Mouse (Mus musculus) inflammation-experienced regulatory T-cells, adult 6 months (primary cell): ENCODE results near the gene Hist3h2ba. TPM values are rescaled to one million over a fixed set of nuclear protein-coding genes. Genes with fewer than 3 reads are reported as not detected.
A peak's percentile ranks its signal among the peaks of the same experiment; 100 is the strongest.

Experiments used
- ATAC-seq: one replicate; pipeline ENCODE4 v1.8.0; 2017
- polyA plus RNA-seq, 3 experiments: library from polyadenylated mRNA; unstranded; fragments of 100-300 nt; shearing (Covaris generic); gene quantifications; one replicate each; pipeline ENCODE4 v1.2.1; 2017

Hist3h2ba gene
- polyA plus RNA-seq, 3 experiments from 2014 or later: 2.9 to 5.2 (median 4.3) TPM

DNA sequence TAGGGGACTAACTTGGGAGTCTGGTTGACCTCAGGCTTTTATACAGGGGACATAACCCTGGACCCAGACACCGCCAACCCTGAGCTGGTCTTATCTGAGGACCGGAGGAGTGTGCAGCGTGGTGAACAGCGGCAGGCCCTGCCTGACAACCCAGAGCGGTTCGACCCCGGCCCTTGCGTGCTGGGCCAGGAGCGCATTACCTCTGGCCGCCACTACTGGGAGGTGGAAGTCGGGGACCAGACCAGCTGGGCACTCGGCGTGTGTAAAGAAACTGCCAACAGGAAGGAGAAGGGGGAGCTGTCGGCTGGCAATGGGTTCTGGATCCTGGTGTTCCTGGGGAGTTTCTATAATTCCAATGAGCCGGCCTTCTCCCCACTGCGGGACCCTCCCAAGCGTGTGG lies 41.4 kb downstream of the Hist3h2ba start:
- ATAC-seq: no peak

DNA sequence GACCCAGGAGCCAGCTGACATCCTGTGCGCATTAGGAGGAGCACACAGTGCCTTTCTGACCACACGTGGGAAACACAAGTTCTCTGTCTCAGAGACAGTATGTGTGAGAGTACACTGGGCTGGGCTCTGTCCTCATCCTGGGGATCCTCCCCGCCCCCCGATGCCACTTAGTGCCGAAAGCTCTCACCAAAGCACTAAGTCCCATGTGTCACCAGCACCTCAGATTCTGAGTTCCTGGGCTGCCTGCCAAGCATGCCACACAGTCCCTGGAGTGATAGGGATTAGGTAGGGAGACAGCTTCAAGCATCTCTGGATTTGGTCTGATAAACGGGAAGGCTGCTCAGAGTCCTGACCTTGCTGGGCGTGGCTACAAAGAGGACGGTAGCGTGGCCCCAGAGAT lies 42.1 kb downstream of the Hist3h2ba start:
- ATAC-seq: no peak

DNA sequence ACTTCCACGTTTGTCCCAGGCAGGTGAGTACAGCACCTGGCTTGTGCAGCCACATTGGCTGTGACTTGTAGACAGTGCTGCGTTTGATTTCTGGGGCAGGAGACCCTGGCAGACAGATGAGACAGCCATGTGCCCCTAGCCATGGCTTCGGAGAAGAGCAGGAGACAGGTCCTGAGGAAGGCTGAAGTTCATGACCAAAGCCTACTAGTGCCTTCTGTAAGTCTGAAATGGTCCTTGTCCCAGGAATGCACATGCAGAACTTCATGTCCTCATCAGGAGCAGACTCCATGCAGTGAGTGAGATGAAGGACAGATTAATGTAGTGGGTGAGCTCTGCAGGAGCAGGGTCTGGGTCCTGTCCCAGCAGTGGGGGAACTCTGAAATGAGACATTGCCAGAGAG lies 43.2 kb downstream of the Hist3h2ba start:
- ATAC-seq: no peak

DNA sequence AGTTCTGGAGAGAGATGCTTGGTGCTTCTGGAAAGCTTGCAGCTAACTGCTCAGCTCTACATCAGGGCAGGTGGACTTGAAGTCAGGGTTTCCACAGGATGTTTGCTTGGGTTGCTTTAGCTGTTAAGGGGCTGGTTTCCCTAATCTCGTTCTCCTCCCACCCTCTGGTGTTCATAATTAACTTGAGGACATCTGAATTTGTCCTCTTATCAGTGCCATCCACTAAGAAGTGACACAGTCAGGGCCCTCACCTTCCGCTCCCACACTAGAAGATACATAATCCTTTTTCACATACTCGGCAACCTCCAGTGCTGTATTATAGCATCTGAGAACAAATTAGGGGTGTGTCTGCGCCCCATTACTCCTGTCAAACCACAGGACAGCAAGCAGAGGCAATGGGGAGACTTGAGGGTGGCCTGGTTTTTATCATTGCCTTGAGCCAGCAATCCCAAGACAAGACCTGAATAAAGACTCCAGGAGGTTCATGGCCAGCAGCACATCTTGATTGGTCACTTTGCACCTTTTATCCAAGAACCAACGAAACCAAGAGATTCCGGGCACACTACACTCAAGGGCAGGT lies 44.5 kb downstream of the Hist3h2ba start:
- ATAC-seq: no peak

DNA sequence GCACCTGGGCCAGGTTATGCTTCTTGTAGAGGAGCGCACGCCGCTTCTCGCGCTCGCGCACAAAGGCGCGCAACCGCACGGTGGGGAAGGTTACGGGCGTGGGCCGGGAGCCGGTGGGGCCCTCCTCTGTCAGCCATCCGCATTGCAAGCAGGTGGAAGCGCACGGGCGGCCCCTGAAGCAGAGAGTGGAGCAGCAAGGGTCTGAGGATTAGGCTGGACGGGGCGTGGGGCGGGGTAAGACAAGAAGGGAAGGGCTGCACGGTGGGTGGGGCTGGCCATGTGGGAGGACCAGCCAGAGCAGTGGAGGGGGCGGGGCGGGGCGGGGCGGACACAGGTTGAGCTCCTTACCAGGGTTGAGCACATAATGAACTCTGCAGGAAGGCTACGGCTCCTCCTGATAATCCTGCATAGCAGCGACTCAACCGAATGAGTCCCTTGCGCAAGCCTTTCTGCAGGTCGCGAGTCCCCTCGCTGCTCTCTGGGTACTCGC lies 45.7 kb downstream of the Hist3h2ba start:
- peak; percentile 14 for ATAC-seq

DNA sequence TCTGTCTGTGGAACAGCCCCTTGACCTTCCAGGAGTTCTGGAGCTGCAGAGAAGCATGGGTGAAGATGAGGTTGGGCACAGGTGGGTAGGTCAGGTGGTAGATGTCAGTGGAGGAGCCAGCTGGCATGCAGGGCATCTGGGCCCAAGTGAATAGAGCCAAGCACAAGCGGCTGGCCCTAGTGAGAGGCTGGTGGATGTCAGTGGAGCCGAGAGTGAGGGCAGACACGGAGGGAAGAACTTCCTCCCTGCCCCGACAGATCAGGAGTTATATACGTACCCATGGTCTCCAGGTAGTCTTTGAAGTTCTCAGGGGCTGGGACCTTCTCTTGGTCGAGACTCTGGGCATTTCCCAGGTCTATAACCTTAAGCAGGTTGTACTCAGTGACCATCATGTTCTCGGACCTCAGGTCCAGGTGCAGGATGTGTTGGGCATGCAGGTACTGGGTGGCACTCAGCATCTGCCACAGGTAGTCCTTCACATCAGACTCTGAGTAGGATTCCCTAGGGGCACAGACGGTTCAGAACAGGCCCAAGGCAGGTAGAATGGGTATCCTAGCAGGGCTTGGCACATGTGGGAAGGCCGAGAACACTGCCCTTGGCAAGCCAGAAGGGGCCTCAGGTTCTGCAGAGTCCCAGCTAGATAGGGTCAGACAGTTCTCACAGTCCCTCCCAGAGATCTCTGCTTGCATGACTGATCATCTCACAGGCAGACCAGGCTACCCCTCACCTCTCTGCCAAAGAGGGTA lies 46.5 kb downstream of the Hist3h2ba start:
- no peak for ATAC-seq

DNA sequence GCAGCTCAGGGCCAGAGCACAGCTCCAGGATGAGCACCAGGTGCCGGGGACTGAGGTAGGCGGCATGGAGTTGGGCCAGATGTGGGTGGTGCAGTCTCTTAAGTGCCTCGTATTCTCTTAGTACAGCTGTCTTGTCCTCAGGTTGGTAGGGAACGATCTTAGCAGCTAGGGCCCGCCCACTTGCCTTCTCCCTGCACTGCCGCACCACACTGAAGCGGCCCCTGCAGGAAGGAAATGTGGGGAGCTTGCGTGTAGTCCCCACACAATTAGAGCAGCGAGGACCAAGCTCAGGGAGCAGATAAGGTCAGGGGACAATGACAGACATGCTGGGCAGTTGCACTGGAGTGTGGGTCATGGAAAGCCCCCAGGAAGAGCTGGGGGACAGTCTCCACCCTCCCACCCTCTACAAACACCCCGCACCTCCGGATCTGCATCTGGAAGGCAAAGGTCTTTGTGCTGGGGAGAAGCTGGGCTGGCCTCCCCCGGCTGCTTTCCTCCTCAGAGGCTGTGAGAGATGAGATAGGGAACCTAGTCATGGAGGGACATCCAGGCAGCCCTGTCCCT lies 47.2 kb downstream of the Hist3h2ba start:
- ATAC-seq: peak; percentile 46

DNA sequence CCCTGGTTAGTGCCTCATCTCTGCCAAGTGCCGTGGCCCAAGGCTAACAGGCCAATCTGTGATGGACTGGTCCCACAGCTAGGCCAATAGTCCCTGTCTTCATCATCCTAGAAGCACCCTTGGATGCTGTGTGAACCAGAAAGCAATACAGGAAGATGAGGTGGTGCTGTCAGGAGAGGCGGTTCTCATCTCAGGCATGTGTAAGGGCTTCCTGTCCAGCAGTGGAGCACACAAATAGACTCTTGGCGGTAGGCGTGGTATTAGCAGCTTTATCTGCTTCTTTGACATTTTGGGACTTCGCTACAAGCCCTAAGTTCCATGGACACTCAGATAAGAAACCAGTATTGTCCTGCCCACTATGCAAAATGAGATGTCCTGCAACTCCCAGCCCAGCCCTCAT lies 48.8 kb downstream of the Hist3h2ba start:
- no peak for ATAC-seq

Other genes with a start within 250 kb of the Hist3h2ba start
- gene Olfr319, start 249.8 kb upstream of the Hist3h2ba start, polyA plus RNA-seq: not detected
- gene Olfr318, start 224.9 kb upstream of the Hist3h2ba start, polyA plus RNA-seq: not detected
- gene Olfr317, start 209.7 kb upstream of the Hist3h2ba start, polyA plus RNA-seq: not detected
- gene Olfr316, start 196.2 kb upstream of the Hist3h2ba start, polyA plus RNA-seq: not detected
- not detected for gene Olfr315, start 175.7 kb upstream of the Hist3h2ba start, polyA plus RNA-seq
- not detected for gene Olfr314, start 166.0 kb upstream of the Hist3h2ba start, polyA plus RNA-seq
- not detected for gene Fam183b, start 147.0 kb upstream of the Hist3h2ba start, polyA plus RNA-seq
- gene Olfr313, start 133.9 kb upstream of the Hist3h2ba start, polyA plus RNA-seq: not detected
- under 1 TPM in 1 of 3 experiments, not detected in 2; 0.13 TPM for gene Olfr312, start 119.7 kb upstream of the Hist3h2ba start, polyA plus RNA-seq
- not detected for gene Olfr311, start 109.7 kb upstream of the Hist3h2ba start, polyA plus RNA-seq
- 10 to 100 TPM in 1 of 3 experiments, 1 to 10 TPM in 2; 3.3 to 11.0 (median 8.5) TPM for gene Gm12258, start 101.8 kb upstream of the Hist3h2ba start, polyA plus RNA-seq
- gene 2810021J22Rik, start 81.7 kb upstream of the Hist3h2ba start, polyA plus RNA-seq: 10 to 100 TPM in 2 of 3 experiments, 1 to 10 TPM in 1; 7.3 to 12.4 (median 11.2) TPM
- gene Zfp39, start 44.7 kb upstream of the Hist3h2ba start, polyA plus RNA-seq: 1 to 10 TPM; 7.8 to 9.5 (median 8.9) TPM
- not detected for gene Btnl10, start 31.0 kb upstream of the Hist3h2ba start, polyA plus RNA-seq
- 10 to 100 TPM; 12.8 to 24.5 (median 15.7) TPM for gene Rnf187, start 10.0 kb upstream of the Hist3h2ba start, polyA plus RNA-seq
- gene Hist3h2a, start 5.8 kb downstream of the Hist3h2ba start, polyA plus RNA-seq: 1 to 10 TPM; 3.1 to 5.0 (median 4.2) TPM
- gene Trim17, start 5.8 kb downstream of the Hist3h2ba start, polyA plus RNA-seq: under 1 TPM in 2 of 3 experiments, not detected in 1; 0.14 to 0.40 TPM
- 10 to 100 TPM; 18.8 to 24.0 (median 20.3) TPM for gene Trim11, start 29.2 kb downstream of the Hist3h2ba start, polyA plus RNA-seq
- gene Obscn, start 187.5 kb downstream of the Hist3h2ba start, polyA plus RNA-seq: not detected
- 1 to 10 TPM; 1.3 to 1.5 (median 1.4) TPM for gene Iba57, start 214.8 kb downstream of the Hist3h2ba start, polyA plus RNA-seq
- not detected for gene Gjc2, start 234.3 kb downstream of the Hist3h2ba start, polyA plus RNA-seq
- gene Guk1, start 243.3 kb downstream of the Hist3h2ba start, polyA plus RNA-seq: 10 to 100 TPM; 58.6 to 65.6 (median 60.5) TPM